Mouse (Mus musculus) retina, postnatal 7 days (tissue): ENCODE results near the gene Mast1.

Experiments
- DNase-seq: peaks from one replicate; pipeline ENCODE4 v3.0.0-alpha.2; 2012; ENCODE audit warnings: low read depth, low spot score

The Mast1 gene

DNA sequence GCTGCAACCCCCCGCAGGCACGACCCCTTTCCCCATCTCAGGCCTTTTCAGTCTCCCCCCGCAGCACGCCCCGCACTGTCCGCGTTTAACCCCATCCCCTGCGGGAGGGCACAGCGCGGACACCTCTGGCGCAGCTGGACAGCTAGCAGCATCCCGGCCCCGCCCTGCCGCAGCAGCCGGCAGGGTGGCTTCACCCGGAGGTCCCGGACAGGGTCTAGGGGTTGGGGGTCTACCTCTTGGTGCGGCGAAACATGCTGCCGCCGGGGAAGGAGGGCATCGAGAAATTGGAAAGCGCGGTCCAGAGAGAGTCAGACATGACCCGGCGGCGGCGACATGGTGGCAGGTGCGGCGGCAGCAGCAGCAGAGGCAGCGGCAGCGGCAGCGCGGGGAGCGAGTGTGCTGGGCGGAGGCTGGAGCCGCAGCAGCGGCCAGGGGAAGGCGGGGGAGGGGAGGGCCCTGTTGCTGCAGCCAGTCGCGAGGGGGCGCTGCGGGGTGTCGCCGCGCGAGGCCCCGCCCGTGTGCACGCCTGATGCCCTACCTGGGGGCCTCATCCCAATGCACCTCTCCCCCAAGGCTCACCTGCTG, at the start of gene Mast1:
Gene Mast1, minus strand, starts transcription at position 398 of the 585 bp plus-strand sequence.
- DNase-seq = peak; percentile 57

DNA sequence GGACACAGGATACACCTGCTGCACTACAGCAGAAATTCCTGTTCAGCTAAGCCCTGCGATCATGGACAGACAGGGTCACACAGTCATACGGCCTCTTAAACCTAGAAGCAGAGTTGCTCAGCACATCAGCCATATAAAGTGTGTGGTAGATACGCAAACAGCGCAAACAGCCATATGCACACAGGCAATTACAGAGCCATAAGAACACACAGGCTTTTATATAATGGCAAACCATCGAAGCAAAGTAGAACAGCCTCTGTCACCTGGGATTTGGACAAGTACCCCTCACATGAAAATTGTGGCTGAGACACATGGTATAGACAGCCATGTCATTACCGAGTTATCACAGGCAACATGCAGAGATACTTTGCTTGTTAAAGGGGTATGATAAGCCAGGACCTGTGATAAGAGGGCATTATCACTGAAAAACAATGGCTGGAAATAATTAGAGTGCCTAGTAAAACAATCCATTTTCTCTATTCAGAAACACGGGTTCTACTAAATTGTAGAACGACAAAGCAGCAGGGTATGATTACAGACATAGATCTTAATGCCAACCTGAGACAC, 49.3 kb upstream of the Mast1 start:
- DNase-seq = no peak

DNA sequence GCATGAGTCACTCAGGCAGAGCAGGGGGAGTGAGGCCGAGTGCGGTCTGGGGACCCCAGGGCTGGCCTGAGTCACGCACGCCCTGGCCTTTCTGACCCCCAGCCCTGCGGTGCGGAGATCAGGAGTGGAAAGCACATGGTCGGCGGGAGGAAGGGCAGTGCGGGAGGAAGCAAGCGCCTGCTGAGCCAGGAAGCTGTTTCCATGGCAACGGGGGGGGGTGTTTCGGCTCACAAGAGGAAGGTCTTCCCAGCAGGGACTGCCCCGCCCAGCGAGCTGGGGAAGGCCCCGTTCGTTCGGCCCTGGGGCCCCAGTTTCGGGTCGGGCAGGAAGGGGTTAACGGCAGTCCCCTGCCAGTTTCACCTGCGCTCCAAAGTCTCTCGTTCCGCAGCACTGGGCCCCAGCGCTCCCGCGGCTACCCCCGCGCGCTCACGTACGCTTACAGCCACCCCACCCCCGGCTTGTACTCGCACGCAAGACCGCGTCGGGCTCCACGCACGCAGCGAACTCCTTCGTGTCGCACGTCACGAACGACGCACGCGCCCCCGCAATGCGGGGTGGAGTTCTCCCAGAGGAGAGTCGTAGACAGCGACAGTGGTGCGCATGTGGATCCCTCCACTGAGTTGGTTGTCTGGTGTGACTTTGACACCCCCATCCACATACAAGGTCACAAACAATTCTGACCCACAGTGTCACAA, 48.7 kb upstream of the Mast1 start:
- DNase-seq = peak; percentile 74

DNA sequence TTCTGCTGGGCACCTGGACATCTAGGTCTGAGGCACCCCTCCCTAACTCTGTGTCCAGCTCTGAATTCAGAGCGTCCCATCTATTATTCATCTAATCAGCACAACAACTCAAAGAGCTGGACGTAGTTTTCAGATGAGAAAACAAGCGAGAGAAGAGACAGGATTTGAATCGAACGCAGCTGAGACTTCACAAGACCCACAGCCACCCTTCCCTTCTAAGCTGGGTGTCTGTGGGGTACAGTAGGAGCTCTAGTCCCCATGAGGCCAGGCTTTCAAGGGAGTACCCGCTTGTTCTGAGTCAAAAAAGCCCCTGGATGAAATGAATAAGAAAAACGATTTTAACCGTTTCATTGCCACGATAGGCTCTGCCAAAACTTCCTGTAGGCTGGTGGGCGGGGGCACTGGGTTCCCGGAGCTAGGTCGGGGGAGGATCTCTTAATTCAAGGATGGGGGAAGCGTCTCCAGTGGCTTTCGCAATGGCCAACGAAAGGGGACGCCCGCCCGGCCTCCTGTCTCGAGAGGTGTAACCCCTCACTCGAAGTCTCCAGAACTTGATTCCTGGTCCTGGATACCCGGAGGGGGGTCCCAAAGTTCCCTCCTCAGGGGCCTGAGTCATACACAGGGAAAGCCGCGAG, 48.0 kb upstream of the Mast1 start:
- no peak for DNase-seq

DNA sequence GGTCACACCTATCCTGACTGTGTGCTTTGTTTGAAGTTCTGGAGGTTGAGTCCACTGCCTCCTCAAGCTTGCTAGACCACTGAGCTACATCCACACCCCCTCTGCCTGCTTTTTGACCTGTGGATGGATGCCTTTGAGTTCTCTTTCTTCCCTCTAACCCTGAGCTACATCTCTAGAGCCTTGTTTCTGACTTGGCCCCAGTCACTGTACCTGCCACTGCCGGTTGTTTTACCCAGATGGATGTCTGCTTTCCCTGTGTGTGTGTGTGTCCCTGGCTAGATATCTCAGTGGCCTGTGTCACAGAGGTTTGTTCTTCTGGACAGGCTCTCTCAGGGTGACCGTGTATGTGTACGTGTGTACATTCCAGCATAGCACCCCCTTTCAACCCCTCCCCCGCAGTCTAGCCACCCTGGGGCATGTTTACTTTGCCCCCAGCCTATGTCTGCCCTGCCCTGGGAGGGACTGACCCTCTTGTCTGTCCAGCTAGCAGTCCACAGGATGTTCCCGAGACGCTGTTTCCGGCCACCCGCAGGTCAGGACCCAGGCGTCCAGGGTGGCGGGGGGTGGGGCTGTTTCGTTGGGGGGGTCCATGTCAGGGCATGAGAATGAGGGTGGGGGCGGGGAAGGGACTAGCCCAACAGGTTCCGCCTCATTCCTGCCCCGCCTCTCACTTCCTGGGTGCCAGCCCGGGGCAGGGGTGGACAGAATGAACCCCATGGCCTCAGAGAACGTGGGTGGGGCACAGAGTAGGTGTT, 47.3 kb upstream of the Mast1 start:
- DNase-seq = no peak

DNA sequence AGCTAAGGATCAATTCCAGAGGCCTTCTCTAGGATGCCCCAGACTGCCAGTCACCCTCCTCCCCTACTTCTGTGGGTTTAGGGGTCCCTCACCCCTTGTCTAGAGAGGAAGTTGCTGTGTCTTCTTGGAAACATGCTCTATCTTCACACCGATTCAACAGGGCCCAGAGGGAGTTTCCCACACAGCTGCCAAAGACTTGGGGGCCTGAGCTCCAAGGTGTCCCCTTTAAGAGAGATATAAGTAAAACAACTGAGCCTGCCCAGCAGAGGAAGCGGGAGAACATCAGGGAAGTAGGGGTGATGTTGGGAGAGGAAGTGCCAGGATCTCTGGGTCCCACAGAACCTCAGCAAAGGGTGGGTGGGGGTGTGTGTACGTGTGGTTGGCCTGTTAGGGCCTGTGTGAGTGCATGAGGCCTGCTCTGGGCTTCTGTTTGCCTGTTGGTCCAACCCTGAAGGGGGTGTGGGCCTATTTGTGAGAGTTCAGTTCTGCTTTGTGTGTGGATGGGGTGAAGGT, 45.4 kb upstream of the Mast1 start:
- DNase-seq = no peak

DNA sequence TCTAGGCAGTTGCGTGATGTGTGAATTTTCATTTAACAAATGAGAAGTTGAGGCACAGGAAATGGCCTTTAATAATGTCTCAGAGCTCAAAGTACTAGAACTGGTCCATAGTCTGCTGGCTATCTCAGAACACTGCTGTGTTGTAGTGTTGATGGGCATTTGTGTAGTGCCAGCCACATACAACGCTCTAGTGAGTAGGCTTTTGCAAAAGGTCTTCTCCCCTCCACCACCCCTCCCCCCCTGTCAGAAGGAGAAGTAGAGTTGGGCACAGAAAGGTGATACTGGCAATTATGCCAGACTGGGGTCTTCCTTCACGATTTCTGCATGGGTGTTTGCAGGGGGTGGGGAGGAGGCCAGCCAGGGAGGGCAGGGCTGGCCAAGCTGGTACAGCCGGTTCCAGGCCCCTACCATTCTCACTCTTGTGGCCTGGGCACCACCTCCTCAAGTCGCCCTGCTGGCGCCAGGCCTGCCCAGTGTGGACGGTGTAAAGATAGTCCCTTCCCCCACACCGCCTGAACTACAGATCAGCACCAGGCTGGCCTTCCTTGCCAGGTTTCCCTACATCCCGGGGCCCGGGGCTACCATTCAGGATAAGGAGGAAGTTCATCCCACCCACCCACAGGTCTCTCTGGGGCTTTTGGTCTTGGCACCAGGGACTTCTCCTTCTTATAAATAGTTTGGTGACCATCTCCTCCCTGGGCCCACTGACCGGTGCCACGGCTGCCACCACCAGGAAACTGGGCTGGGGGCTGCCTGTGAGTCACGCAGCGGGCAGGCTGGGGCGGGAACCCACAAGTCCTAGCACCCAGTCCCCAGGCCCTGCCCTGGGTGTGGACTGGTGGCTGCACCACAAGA, 44.7 kb upstream of the Mast1 start:
- DNase-seq = no peak

DNA sequence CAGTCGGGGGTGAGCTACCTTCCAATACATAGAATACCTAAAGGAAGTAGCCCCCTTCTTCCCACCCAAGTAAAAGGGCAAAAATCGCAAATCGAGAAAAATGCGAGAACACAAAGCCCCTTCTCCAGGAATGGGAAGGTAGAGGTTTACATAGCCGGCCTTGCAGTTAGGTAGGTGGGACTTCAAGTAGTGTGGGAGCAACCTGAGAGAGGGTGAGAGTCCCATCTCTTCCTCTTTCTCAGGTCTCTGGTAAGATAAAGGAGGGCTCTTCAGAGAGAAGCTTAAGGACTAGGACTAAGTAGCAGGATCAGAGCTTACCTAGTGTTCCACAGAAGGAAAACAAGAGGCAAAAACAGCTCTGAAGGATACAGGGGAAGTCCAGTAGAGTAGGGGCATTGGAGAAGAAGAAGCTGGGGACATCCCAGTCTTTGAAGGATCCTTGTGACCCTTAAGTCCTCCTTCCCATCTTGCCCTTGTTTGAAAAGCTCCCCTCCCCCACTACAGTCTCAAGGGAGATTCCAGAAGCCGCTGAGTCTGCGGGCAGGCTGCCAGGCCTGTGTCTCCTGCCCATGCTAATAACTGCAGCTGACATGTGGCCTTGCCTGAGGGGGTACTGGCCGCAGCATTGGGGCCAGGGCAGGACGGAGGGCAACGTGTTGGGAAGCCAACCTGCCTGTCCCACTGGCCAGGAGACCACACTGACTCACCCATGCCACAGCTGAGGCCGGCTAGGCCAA, 43.6 kb upstream of the Mast1 start:
- peak; percentile 65 for DNase-seq

DNA sequence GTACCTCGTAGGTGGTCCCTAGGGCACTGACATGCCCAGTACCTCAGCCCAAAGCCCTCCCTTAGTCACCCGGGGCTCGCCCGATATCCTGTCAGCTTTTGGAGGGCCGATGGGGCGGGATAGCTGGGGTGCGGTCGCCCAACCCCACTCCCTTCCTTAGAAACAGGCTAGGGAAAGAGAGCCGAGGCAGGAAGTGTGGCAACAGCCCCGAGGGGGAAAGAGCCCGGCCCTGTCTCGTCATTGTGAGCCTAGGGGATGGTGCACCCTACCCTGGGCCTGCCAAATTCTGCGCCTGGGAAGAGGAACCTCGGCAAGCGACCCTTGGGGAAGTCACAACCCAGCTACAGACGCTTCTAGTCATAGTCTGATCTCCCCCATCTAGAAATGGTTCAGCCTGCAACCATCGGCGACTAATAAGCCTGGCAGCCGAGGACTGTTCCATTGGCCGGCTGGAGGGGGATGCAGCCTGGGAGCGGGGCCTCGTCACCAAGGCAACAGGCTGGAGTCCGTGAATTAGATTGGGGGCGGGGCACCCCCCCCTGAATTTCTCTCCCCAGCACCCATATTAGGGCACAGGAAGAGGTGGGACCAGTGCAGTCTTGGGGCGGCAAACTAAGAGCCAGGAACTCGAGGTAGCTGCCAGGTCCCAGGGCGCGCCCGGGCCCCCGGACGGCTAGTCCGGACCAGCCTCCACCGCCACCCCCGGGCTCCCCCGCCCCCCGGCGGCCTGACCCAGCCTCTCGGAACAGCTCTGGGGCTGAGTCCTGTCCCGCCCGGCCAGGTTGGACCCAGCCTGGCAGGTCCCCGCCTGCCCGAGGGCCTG, 42.7 kb upstream of the Mast1 start:
- peak; percentile 86 for DNase-seq

DNA sequence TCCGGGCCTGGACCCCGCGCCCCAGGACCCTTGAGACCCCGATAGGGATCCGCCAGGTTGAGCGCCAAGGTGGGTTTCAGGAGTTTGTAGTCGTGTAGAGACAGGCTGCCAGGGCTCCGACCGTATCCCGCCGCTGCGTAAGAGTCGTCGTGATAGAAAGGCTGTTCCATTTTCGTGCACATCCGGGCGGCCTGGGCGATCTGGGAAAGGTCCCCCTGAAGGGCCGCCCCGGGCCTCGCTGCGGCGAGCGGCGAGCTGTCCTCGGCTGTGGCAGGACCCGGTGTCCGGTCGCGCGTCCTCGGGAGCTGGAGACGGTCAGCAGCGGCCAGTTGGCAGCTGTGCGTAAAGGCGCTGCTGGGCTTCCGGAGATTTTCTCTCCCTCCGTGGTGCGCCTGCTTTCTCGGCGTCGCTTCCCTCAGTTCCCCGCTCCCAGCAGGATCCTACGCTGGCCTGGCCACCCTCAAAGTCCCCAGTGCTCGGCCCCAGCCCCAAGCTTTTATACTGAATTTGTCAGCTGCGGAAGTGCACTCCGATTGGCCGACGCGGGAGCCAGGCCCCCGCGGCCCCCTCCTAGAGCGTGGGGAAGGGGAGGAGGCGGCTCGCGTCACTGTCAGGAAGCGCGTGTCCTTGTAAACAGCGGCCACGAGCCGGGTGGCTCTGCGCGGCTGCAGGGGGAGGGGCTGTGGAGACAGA, 41.2 kb upstream of the Mast1 start, which contains the start of gene Junb:
Gene Junb, minus strand, starts transcription at position 471 of the 693 bp plus-strand sequence.
- DNase-seq = peak; percentile 89

DNA sequence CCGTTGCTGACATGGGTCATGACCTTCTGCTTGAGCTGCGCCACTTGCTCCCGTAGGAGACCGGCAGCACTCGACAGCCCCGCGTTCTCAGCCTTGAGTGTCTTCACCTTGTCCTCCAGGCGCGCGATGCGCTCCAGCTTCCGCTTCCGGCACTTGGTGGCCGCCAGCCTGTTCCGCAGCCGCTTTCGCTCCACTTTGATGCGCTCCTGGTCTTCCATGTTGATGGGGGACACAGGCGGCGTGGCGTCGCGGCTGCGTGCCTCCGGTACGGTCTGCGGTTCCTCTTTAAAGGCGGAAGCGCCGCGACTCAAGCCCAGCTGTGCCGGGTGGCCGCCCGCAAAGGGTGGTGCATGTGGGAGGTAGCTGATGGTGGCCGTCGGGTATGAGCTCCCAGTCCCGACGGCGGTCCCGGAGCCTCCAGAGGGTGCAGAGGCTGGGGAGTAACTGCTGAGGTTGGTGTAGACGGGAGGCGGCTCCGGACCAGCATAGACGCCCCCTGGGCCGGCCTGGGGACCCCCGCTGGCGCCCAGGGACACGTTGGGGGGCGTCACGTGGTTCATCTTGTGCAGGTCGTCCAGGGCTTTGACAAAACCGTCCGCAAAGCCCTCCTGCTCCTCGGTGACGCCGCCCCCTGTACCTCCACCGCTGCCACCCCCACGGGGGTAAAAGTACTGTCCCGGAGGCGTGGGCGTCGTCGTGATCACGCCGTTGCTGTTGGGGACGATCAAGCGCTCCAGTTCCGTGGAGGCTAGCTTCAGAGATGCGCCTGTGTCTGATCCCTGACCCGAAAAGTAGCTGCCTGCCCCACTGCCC, 40.5 kb upstream of the Mast1 start:
- DNase-seq = no peak

DNA sequence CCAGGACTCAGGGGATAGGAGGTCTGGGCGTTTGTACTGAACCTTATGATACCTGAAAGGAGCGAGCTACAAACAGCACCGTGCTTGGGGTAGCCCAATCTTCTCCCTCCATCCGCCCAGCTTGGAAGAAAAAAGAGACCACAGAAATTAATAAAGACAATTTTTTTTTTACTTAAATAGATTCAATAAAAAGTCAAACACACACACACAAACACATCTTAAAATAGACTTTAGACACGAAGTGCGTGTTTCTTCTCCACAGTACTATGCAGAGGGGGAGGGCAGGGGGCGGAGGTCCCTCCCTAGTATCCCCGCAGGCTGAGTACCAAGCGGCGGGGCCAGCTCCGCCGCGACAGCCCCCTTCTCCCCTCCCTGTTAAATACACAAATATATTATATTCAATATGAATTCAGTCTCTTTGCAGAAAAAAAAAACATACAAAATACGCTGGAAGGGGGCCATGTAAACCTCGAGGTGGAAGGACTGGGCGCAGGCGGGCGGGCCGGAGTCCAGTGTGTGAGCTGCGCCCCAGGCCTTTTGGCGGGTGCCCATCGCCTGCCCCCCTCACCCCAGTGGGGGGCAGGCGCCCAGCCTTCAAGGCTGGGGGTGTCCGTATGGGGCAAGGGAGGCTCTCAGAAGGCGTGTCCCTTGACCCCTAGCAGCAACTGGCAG, 39.7 kb upstream of the Mast1 start:
- no peak for DNase-seq

DNA sequence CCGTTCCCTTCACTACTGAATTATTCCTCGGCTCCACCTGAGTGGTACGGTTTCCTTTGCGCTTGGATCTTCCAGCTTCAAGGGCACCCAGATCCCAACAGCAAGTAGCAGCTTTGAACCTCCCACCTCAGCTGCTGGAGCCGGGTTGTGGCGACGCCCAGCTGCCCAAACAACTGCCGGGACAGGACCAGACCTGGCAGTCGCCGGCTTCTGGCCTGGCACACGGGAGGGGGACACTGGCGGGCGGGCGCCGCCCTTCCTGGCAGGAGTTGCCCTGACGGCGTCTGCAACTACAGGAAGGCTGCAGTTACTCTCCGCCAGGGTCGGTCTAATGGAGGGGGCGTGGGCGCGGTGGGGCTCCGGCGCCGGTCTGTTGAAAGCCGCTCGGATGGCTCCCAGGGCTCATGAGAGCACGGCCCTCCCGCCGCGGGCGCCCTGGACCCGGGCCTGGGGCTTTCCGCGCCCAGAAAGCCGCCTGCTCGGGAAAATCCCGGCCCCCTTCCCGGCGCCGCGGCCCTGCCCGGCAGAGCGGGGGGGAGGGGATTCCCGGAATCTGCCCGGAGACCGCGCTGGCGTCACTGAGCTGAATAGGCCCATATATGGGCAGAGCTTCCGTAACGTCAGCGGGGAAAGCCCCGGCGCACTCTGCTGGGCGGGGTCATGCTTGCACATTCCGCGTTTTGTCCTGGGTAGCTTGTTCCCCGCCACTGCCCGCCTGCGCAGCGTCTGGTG, 39.0 kb upstream of the Mast1 start:
- peak; percentile 87 for DNase-seq

DNA sequence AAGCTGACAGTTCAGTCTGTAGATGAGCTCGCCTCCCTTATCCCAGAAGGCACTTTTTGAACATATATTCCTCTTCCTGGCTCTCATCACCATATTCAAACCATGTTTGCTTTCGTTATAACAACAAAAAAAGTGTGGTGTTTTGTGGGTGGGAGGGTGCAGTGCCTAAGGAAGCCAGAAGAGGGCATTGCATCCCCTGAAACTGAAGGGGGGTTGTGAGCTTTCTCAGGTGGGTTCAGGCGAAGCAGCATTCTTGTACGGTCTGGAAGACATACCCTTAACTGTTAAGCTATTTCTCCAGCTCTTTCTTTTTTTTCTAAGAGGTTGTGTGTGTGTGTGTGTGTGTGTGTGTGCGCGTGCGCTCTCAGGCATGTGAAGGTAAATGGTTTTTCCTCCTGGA, 38.3 kb upstream of the Mast1 start:
- no peak for DNase-seq

DNA sequence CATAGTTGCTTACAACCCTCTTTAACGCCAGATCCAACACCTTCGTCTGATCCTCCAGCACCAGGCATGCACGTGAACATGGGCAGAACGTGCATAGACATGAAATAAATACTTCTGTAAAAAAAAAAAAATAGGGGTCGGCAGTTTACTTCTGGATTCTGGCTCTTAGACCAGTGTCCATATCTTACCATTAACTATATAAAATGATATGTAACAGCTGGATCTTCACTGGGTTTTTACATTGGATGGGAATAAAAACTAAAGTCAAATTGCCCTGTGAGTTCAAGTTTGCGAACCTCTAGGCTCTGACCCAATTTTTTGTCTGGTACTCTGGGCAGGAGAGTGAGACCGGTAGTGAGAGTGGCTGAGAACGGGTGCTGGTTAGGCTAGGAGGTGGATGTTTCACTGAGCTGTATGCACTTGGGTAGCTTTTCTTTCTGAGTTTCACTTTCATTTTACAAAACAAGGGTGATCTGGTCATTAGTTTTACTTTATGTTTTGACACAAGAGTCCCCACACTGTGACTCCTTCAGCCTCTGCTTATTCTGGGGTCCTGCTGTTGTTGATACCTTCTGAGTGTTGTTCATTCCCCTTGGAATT, 37.5 kb upstream of the Mast1 start:
- DNase-seq = no peak
